Mouse (Mus musculus): ENCODE results near the gene Nr2f6. TPM values are rescaled to one million over a fixed set of nuclear protein-coding genes. Genes with fewer than 3 reads are reported as not detected.
A peak's percentile ranks its signal among the peaks of the same experiment; 100 is the strongest.

Gene Nr2f6
- total and polyA plus RNA-seq, 3 experiments, result 11.8 to 25.2 (median 14.2) TPM

DNA sequence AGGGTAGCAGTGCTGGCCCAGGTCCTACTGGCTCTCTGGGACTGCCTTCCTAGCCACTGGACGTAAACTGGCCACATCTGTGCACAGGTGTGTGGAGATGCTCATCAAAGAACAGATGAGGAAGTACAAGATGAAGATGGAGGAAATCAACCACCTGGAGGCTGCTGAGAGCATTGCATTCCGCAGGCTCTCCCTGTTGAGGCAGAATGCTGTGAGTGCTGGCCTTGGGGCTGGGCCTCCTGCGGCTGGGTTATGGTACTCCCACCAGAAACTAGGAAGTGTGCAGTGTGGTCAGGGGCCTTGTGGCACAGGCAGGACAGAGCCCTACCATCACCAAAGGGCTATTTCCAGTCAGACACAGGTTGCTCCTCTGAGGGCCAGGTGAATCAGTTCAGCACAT lies 23.7 kb downstream of the Nr2f6 start:
- no peak overlapping the region for H3K4me2 ChIP-seq (ENCODE audit: insufficient read depth, low read depth, poor library complexity, severe bottlenecking)
- H3K36me3 ChIP-seq (replicated peaks in 1 of 2; ENCODE audit: control insufficient read depth in 1 of 2, insufficient read depth in 1 of 2, low read length in 1 of 2), result peaks cover 68 to 87% of the 10 kb centered on the region in 2 experiments
- H3K79me2 ChIP-seq (replicated peaks; ENCODE audit: control insufficient read depth, extremely low read depth, insufficient read depth, poor library complexity, severe bottlenecking), result no peaks in the 10 kb centered on the region
- dilution Hi-C loops (cut with MboI; ENCODE audit: extremely low pct_ligation_motif_present, extremely low pct_unique_long_range_greater_than_20kb, low sequenced_read_pairs), result no loop called here
- H3K27me3 ChIP-seq (replicated peaks), result no peaks in the 10 kb centered on the region
- peaks cover 0 to 13% of the 10 kb centered on the region in 2 experiments; a peak in 1 of 4 replicates for H3K4me1 ChIP-seq (ENCODE audit: control insufficient read depth in 1 of 2, insufficient read depth in 2 of 2)
- peak in 1 of 2 experiments; percentile 31; a peak in 2 of 4 replicates for TF ChIP-seq CTCF (conservative IDR thresholded peaks at IDR 0.05 in 1 of 2, IDR thresholded peaks at IDR 0.05 in 1 of 2; ENCODE audit: low read depth in 2 of 2, low read length in 2 of 2)
- TF ChIP-seq SMC3 (IDR thresholded peaks at IDR 0.05; ENCODE audit: low read depth, low read length), result peak; percentile 28
- no peak for TF ChIP-seq POLR2AphosphoS2 (IDR thresholded peaks at IDR 0.05; ENCODE audit: low read depth, low read length)
- H3K27ac ChIP-seq (ENCODE audit: insufficient read depth, low read depth), result no peak overlapping the region
- no peak overlapping the region for H3K9ac ChIP-seq (ENCODE audit: insufficient read depth, low read depth)
- no peak overlapping the region for H3K4me3 ChIP-seq (replicated peaks in 1 of 3; ENCODE audit: low read depth in 2 of 3, low read length in 2 of 3, poor library complexity in 1 of 3)
- H3K9me3 ChIP-seq (replicated peaks; ENCODE audit: low read length), result no peaks in the 10 kb centered on the region
- no peak for DNase-seq (ENCODE audit: extremely low read depth)
- in situ Hi-C loops (cut with MboI; ENCODE audit: low pct_ligation_motif_present, low pct_unique_long_range_greater_than_20kb, low sequenced_read_pairs), result no loop called here

GRCm38 (mm10) chr8:71351520-71351919 lies 30.2 kb downstream of the Nr2f6 start:
- in situ Hi-C loops (cut with MboI; ENCODE audit: low pct_ligation_motif_present, low pct_unique_long_range_greater_than_20kb, low sequenced_read_pairs), result no loop called here
- TF ChIP-seq POLR2A (IDR thresholded peaks at IDR 0.05; ENCODE audit: low read depth, low read length), result no peak
- TF ChIP-seq MEF2A (IDR thresholded peaks at IDR 0.05; ENCODE audit: borderline replicate concordance, low read depth, low read length), result no peak
- TF ChIP-seq NELFE (IDR thresholded peaks at IDR 0.05; ENCODE audit: low read depth, low read length), result no peak
- no peak for TF ChIP-seq RCOR1 (conservative IDR thresholded peaks at IDR 0.05; ENCODE audit: low read depth, low read length)
- TF ChIP-seq NRF1 (IDR thresholded peaks at IDR 0.05; ENCODE audit: low read depth, low read length), result no peak
- TF ChIP-seq RAD21 (IDR thresholded peaks at IDR 0.05; ENCODE audit: low read depth, low read length), result no peak
- TF ChIP-seq KAT2A (IDR thresholded peaks at IDR 0.05; ENCODE audit: insufficient replicate concordance, low read length), result no peak
- TF ChIP-seq BHLHE40 (IDR thresholded peaks at IDR 0.05; ENCODE audit: low read depth, low read length), result no peak
- no peak for TF ChIP-seq TBP (conservative IDR thresholded peaks at IDR 0.05; ENCODE audit: low read depth, low read length)
- no peak for TF ChIP-seq GABPA (IDR thresholded peaks at IDR 0.05; ENCODE audit: insufficient replicate concordance, low read depth, low read length)
- TF ChIP-seq CHD1 (IDR thresholded peaks at IDR 0.05; ENCODE audit: low read depth, low read length), result no peak
- TF ChIP-seq UBTF (IDR thresholded peaks at IDR 0.05; ENCODE audit: low read depth, low read length), result no peak
- no peak for TF ChIP-seq POLR2AphosphoS2 (IDR thresholded peaks at IDR 0.05; ENCODE audit: low read depth, low read length)
- TF ChIP-seq ZKSCAN1 (IDR thresholded peaks at IDR 0.05; ENCODE audit: borderline replicate concordance, low read depth, low read length), result no peak
- no peak for TF ChIP-seq SIN3A (IDR thresholded peaks at IDR 0.05; ENCODE audit: low read length)
- no peak for TF ChIP-seq MAZ (IDR thresholded peaks at IDR 0.05; ENCODE audit: low read depth, low read length)
- Histone ChIP-seq H3K27ac (ENCODE audit: insufficient read depth, low read depth) (no peak overlapping the region), H3K9me3 (replicated peaks; ENCODE audit: low read length) (no peaks in the 10 kb centered on the region), H3K4me3 (replicated peaks in 1 of 3; ENCODE audit: low read depth in 2 of 3, low read length in 2 of 3, poor library complexity in 1 of 3) (no peak overlapping the region), H3K36me3 (replicated peaks in 1 of 2; ENCODE audit: control insufficient read depth in 1 of 2, insufficient read depth in 1 of 2, low read length in 1 of 2) (peaks cover 88 to 99% of the 10 kb centered on the region in 2 experiments), H3K79me2 (replicated peaks; ENCODE audit: control insufficient read depth, extremely low read depth, insufficient read depth, poor library complexity, severe bottlenecking) (no peaks in the 10 kb centered on the region), H3K4me1 (ENCODE audit: control insufficient read depth in 1 of 2, insufficient read depth in 2 of 2) (no peaks in the 10 kb centered on the region), H3K4me2 (ENCODE audit: insufficient read depth, low read depth, poor library complexity, severe bottlenecking) (no peak overlapping the region), H3K9ac (ENCODE audit: insufficient read depth, low read depth) (no peak overlapping the region), H3K27me3 (replicated peaks) (no peaks in the 10 kb centered on the region)
- DNase-seq (ENCODE audit: extremely low read depth), result no peak
- dilution Hi-C loops (cut with MboI; ENCODE audit: extremely low pct_ligation_motif_present, extremely low pct_unique_long_range_greater_than_20kb, low sequenced_read_pairs), result no loop called here
